Comparison of ENCODE assay signal across 30 mouse cellular contexts in the genomic region with DNA sequence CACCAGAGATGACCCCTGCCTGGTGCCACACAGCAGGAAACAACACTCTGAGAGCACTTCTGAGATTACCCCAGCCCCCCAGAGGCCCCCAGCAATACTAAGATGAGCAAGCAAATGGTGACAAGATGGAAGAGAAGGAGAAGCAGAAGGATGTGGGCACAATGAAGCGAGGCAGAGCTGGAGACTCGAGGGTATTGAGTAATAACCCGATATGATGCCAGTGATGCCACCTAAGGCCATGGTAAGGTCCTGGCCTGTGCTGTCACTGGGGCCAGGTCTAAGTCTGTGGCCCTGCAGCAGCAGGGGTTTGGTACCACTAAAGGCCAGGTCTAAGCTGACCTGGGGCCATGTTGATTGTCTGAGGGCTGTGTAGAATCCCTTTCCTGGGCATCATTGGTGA. TPM values are rescaled to one million over a fixed set of nuclear protein-coding genes. Genes with fewer than 3 reads are reported as not detected.
A peak's percentile ranks its signal among the peaks of the same experiment; 100 is the strongest.
DNase-seq lines count a peak whose midpoint lies in the region; ATAC-seq and TF ChIP-seq lines count a peak whose summit lies in the region.
"Had no signal": no experiment of that assay in that cellular context is flagged by ENCODE, and none has a peak within 500 bp of the region (broad histone marks: within the 10 kb centered on the region; RNA-seq: fewer than 3 reads in every experiment).

No protein-coding gene starts in this region.

- H3K9ac ChIP-seq in midbrain, embryonic 11.5 days (ENCODE audit: low read length), result no peak overlapping the region
- H3K9ac ChIP-seq in midbrain, postnatal 0 days (replicated peaks; ENCODE audit: low read length, poor library complexity, severe bottlenecking), result no peak overlapping the region
- H3K9ac ChIP-seq: embryonic facial prominence, embryonic 12.5 days had no signal

- peak; percentile 45 for DNase-seq in midbrain, embryonic 11.5 days (ENCODE audit: low spot score, missing footprints)
- DNase-seq in midbrain, postnatal 0 days (ENCODE audit: low spot score), result no peak
- peak; percentile 11 for DNase-seq in limb, embryonic 10.5 days (ENCODE audit: low spot score)
- no peak for DNase-seq in hindbrain, embryonic 10.5 days (ENCODE audit: low spot score)
- no peak for DNase-seq in cerebellum, adult 11-12 months
- no peak for DNase-seq in kidney, adult 8-10 months
- DNase-seq: adrenal gland, adult 8-10 months; adrenal gland, postnatal 14 days; adrenal gland, postnatal 36 days; B cell, adult 2 months; cerebellum, adult 18-20 months; cerebellum, adult 8-10 months; cerebellum, adult 9-11 months; cerebellum, postnatal 14 days; cerebellum, postnatal 36 days had no signal

- TF ChIP-seq CTCF in midbrain, postnatal 0 days (IDR thresholded peaks at IDR 0.05), result no peak

- WGBS in midbrain, embryonic 11.5 days, result 96% methylated on average over 3 of the region's 3 CpGs
- WGBS in midbrain, postnatal 0 days, result 91% methylated on average over 3 of the region's 3 CpGs
- WGBS in limb, embryonic 10.5 days, result 85% methylated on average over 3 of the region's 3 CpGs
- 92% methylated on average over 3 of the region's 3 CpGs for WGBS in hindbrain, embryonic 10.5 days

- no peaks in the 10 kb centered on the region for H3K36me3 ChIP-seq in midbrain, embryonic 11.5 days (ENCODE audit: control insufficient read depth, insufficient read depth, low read length)
- H3K36me3 ChIP-seq in midbrain, postnatal 0 days (ENCODE audit: insufficient read depth, low read length), result no peaks in the 10 kb centered on the region
- H3K36me3 ChIP-seq in limb, embryonic 10.5 days, result no peaks in the 10 kb centered on the region
- no peaks in the 10 kb centered on the region for H3K36me3 ChIP-seq in hindbrain, embryonic 10.5 days
- H3K36me3 ChIP-seq: embryonic facial prominence, embryonic 10.5 days; embryonic facial prominence, embryonic 12.5 days; G1E had no signal

- H3K4me1 ChIP-seq in midbrain, embryonic 11.5 days (ENCODE audit: control insufficient read depth, insufficient read depth, low read length), result no peaks in the 10 kb centered on the region
- no peaks in the 10 kb centered on the region for H3K4me1 ChIP-seq in midbrain, postnatal 0 days (ENCODE audit: insufficient read depth, low read length)
- H3K4me1 ChIP-seq in limb, embryonic 10.5 days, result peaks cover 15% of the 10 kb centered on the region
- peaks cover 16% of the 10 kb centered on the region for H3K4me1 ChIP-seq in hindbrain, embryonic 10.5 days (replicated peaks)

- H3K9me3 ChIP-seq in midbrain, embryonic 11.5 days (ENCODE audit: control insufficient read depth, low read length), result no peaks in the 10 kb centered on the region
- no peaks in the 10 kb centered on the region for H3K9me3 ChIP-seq in midbrain, postnatal 0 days (ENCODE audit: low read length)
- no peaks in the 10 kb centered on the region for H3K9me3 ChIP-seq in limb, embryonic 10.5 days (replicated peaks)
- no peaks in the 10 kb centered on the region for H3K9me3 ChIP-seq in hindbrain, embryonic 10.5 days
- H3K9me3 ChIP-seq: embryonic facial prominence, embryonic 10.5 days; embryonic facial prominence, embryonic 12.5 days; G1E had no signal

- no peak overlapping the region for H3K27ac ChIP-seq in midbrain, embryonic 11.5 days (ENCODE audit: low read depth, low read length)
- H3K27ac ChIP-seq in midbrain, postnatal 0 days (ENCODE audit: low read depth, low read length), result no peak overlapping the region
- no peak overlapping the region for H3K27ac ChIP-seq in limb, embryonic 10.5 days
- H3K27ac ChIP-seq in hindbrain, embryonic 10.5 days, result no peak overlapping the region
- H3K27ac ChIP-seq: embryonic facial prominence, embryonic 10.5 days; embryonic facial prominence, embryonic 12.5 days had no signal

- no peak overlapping the region for H3K4me3 ChIP-seq in midbrain, embryonic 11.5 days (ENCODE audit: low read depth, low read length)
- H3K4me3 ChIP-seq in midbrain, postnatal 0 days (ENCODE audit: low read depth, low read length), result no peak overlapping the region
- H3K4me3 ChIP-seq in limb, embryonic 10.5 days, result no peak overlapping the region
- H3K4me3 ChIP-seq in hindbrain, embryonic 10.5 days, result no peak overlapping the region
- H3K4me3 ChIP-seq: embryonic facial prominence, embryonic 10.5 days; embryonic facial prominence, embryonic 12.5 days had no signal

- H3K27me3 ChIP-seq in midbrain, embryonic 11.5 days (ENCODE audit: control insufficient read depth, insufficient read depth, low read length), result no peaks in the 10 kb centered on the region
- no peaks in the 10 kb centered on the region for H3K27me3 ChIP-seq in midbrain, postnatal 0 days (ENCODE audit: insufficient read depth, low read length)
- H3K27me3 ChIP-seq in limb, embryonic 10.5 days (ENCODE audit: low read depth, poor library complexity, severe bottlenecking), result no peaks in the 10 kb centered on the region
- H3K27me3 ChIP-seq in hindbrain, embryonic 10.5 days (ENCODE audit: insufficient read depth, poor library complexity, severe bottlenecking), result no peaks in the 10 kb centered on the region
- H3K27me3 ChIP-seq: CH12.LX; embryonic facial prominence, embryonic 12.5 days; Patski had no signal

- ATAC-seq in midbrain, embryonic 11.5 days (ENCODE audit: low FRiP score), result no peak
- no peak for ATAC-seq in midbrain, postnatal 0 days (ENCODE audit: low FRiP score)
- peak; percentile 54; the same call in 1 of the 2 replicates for ATAC-seq in common myeloid progenitor, adult 5-6 weeks (replicated peaks; ENCODE audit: low read depth, poor library complexity, severe bottlenecking)
- peak; percentile 62 for ATAC-seq in megakaryocyte progenitor cell, adult 5-6 weeks (replicated peaks; ENCODE audit: poor library complexity)
- ATAC-seq: activated CD4-positive, CD25-positive, alpha-beta regulatory T cell, adult 4 months; forebrain, embryonic 14.5 days; forebrain, embryonic 16.5 days; Patski had no signal

- no peak overlapping the region for H3K4me2 ChIP-seq in midbrain, embryonic 11.5 days
- no peak overlapping the region for H3K4me2 ChIP-seq in midbrain, postnatal 0 days (ENCODE audit: low read depth, low read length, poor library complexity, severe bottlenecking)
- H3K4me2 ChIP-seq: embryonic facial prominence, embryonic 12.5 days had no signal

RNA-seq across cellular contexts. Expression of gene Fam102b, which starts 19.0 kb away (rescaled TPM):
- 11.7 and 12.5 TPM in 2 replicates for polyA plus RNA-seq in midbrain, embryonic 11.5 days (2014; fragmentation: Nextera tagmentation; extraction: Ambion mirVana)
- total RNA-seq in midbrain, postnatal 0 days (2014; rRNA removed), result 84.1 and 100 TPM in 2 replicates
- polyA plus RNA-seq in midbrain, postnatal 0 days (2015; fragmentation: Nextera tagmentation; extraction: Ambion mirVana), result 26.6 and 29.8 TPM in 2 replicates
- total RNA-seq in common myeloid progenitor, adult 5-6 weeks (2017), result 18.9 and 21.0 TPM in 2 replicates
- polyA plus RNA-seq in limb, embryonic 10.5 days (2016; fragmentation: Nextera tagmentation; extraction: Ambion mirVana), result 4.4 and 4.9 TPM in 2 replicates
- 26.6 and 27.6 TPM in 2 replicates for total RNA-seq in megakaryocyte progenitor cell, adult 5-6 weeks (2015)
- 31.1 and 34.7 TPM in 2 replicates for total RNA-seq in megakaryocyte progenitor cell, adult 5-6 weeks (2017)
- polyA plus RNA-seq in hindbrain, embryonic 10.5 days (2016; fragmentation: Nextera tagmentation; extraction: Ambion mirVana), result 5.3 TPM in 2 replicates

RNA-seq across cellular contexts. Expression of gene Slc25a54, which starts 33.8 kb away (rescaled TPM):
- polyA plus RNA-seq in midbrain, embryonic 11.5 days (2014; fragmentation: Nextera tagmentation; extraction: Ambion mirVana), result not detected in 2 replicates
- not detected in 2 replicates for total RNA-seq in midbrain, postnatal 0 days (2014; rRNA removed)
- 0.12 TPM in 1 of 2 replicates, not detected in the other for polyA plus RNA-seq in midbrain, postnatal 0 days (2015; fragmentation: Nextera tagmentation; extraction: Ambion mirVana)
- total RNA-seq in common myeloid progenitor, adult 5-6 weeks (2017), result not detected in 2 replicates
- not detected in 2 replicates for polyA plus RNA-seq in limb, embryonic 10.5 days (2016; fragmentation: Nextera tagmentation; extraction: Ambion mirVana)
- total RNA-seq in megakaryocyte progenitor cell, adult 5-6 weeks (2015), result not detected in 2 replicates
- total RNA-seq in megakaryocyte progenitor cell, adult 5-6 weeks (2017), result not detected in 2 replicates
- not detected in 2 replicates for polyA plus RNA-seq in hindbrain, embryonic 10.5 days (2016; fragmentation: Nextera tagmentation; extraction: Ambion mirVana)
- total RNA-seq: adrenal gland, adult 18-20 months; adrenal gland, adult 8-10 months; adrenal gland, postnatal 14 days; adrenal gland, postnatal 36 days; CH12.LX; G1E had no signal
- polyA plus RNA-seq: activated CD4-positive, CD25-positive, alpha-beta regulatory T cell, adult 4 months; CD4-positive, CD25-positive, alpha-beta regulatory T cell, adult 4 months; cortical plate, adult 2 months; embryonic facial prominence, embryonic 10.5 days; embryonic facial prominence, embryonic 12.5 days; embryonic facial prominence, embryonic 14.5 days; forebrain, embryonic 11.5 days; forebrain, embryonic 14.5 days; forebrain, embryonic 16.5 days; G1E; Patski had no signal

Comparison
In these comparisons a context has a peak if more than half of its experiments do, and no peak if none do; other contexts are left out.
1. DNase-seq: peak in midbrain, embryonic 11.5 days (single experiment) and limb, embryonic 10.5 days (single experiment); none in midbrain, postnatal 0 days (single experiment), hindbrain, embryonic 10.5 days (single experiment), cerebellum, adult 11-12 months (single experiment) and kidney, adult 8-10 months (0 of 2).
2. ATAC-seq: peak in common myeloid progenitor, adult 5-6 weeks (single experiment) and megakaryocyte progenitor cell, adult 5-6 weeks (single experiment); none in midbrain, embryonic 11.5 days (single experiment) and midbrain, postnatal 0 days (single experiment).